Mouse (Mus musculus): ENCODE measurements around the gene Sycp2l. TPM values are rescaled to one million over a fixed set of nuclear protein-coding genes. Genes with fewer than 3 reads are reported as not detected.

Gene Sycp2l
- polyA plus RNA-seq, 1 experiment from 2014 or later, result not detected

GRCm38 (mm10) chr13:41212558-41213322, 98.6 kb downstream of the Sycp2l start:
- Histone ChIP-seq H3K9ac (ENCODE audit: low read length) (no peak overlapping the region), H3K27ac (ENCODE audit: low read length) (peak overlapping the region; percentile 42), H3K36me3 (ENCODE audit: control insufficient read depth, insufficient read depth, low read length) (no peaks in the 10 kb centered on the region), H3K9me3 (ENCODE audit: control insufficient read depth, low read length) (no peaks in the 10 kb centered on the region), H3K27me3 (ENCODE audit: control insufficient read depth, insufficient read depth, low read depth, low read length) (no peaks in the 10 kb centered on the region), H3K4me3 (ENCODE audit: low read length) (no peak overlapping the region), H3K4me2 (ENCODE audit: low read depth, low read length) (no peak overlapping the region), H3K4me1 (replicated peaks; ENCODE audit: control insufficient read depth, insufficient read depth, low read length) (peaks cover 12% of the 10 kb centered on the region)
- peak; percentile 31; the same call in 1 of the 2 replicates for ATAC-seq (ENCODE audit: low read depth)
- WGBS, result 31% methylated on average over 6 of the region's 6 CpGs

GRCm38 (mm10) chr13:41215669-41216068, 101.6 kb downstream of the Sycp2l start:
- Histone ChIP-seq H3K36me3 (ENCODE audit: control insufficient read depth, insufficient read depth, low read length) (no peaks in the 10 kb centered on the region), H3K4me1 (replicated peaks; ENCODE audit: control insufficient read depth, insufficient read depth, low read length) (peaks cover 12% of the 10 kb centered on the region), H3K27me3 (ENCODE audit: control insufficient read depth, insufficient read depth, low read depth, low read length) (no peaks in the 10 kb centered on the region), H3K27ac (ENCODE audit: low read length) (no peak overlapping the region), H3K9me3 (ENCODE audit: control insufficient read depth, low read length) (no peaks in the 10 kb centered on the region; the same call in 1 of the 2 replicates), H3K9ac (ENCODE audit: low read length) (no peak overlapping the region), H3K4me2 (ENCODE audit: low read depth, low read length) (no peak overlapping the region), H3K4me3 (ENCODE audit: low read length) (no peak overlapping the region)
- 70% methylated on average over 6 of the region's 6 CpGs for WGBS
- no peak for ATAC-seq (ENCODE audit: low read depth)

- H3K4me1 ChIP-seq (replicated peaks; ENCODE audit: control insufficient read depth, insufficient read depth, low read length), result peaks cover 12% of the 10 kb centered on the region
- H3K9ac ChIP-seq (ENCODE audit: low read length), result no peak overlapping the region
- 74% methylated on average over 3 of the region's 3 CpGs for WGBS
- no peak for ATAC-seq (ENCODE audit: low read depth)
- H3K4me3 ChIP-seq (ENCODE audit: low read length), result no peak overlapping the region
- H3K9me3 ChIP-seq (ENCODE audit: control insufficient read depth, low read length), result peaks cover 5% of the 10 kb centered on the region
- H3K27ac ChIP-seq (ENCODE audit: low read length), result no peak overlapping the region
- no peaks in the 10 kb centered on the region for H3K27me3 ChIP-seq (ENCODE audit: control insufficient read depth, insufficient read depth, low read depth, low read length)
- no peaks in the 10 kb centered on the region for H3K36me3 ChIP-seq (ENCODE audit: control insufficient read depth, insufficient read depth, low read length)
- H3K4me2 ChIP-seq (ENCODE audit: low read depth, low read length), result no peak overlapping the region
Observed at GRCm38 (mm10) chr13:41216236-41216635, 102.1 kb downstream of the Sycp2l start.

- H3K4me3 ChIP-seq (ENCODE audit: low read length), result no peak overlapping the region
Observed at GRCm38 (mm10) chr13:41219056-41219455, 104.9 kb downstream of the Sycp2l start.

GRCm38 (mm10) chr13:41219687-41220303, 105.7 kb downstream of the Sycp2l start:
- no peaks in the 10 kb centered on the region for H3K27me3 ChIP-seq (ENCODE audit: control insufficient read depth, insufficient read depth, low read depth, low read length)
- H3K4me2 ChIP-seq (ENCODE audit: low read depth, low read length), result peak overlapping the region; percentile 66
- no peaks in the 10 kb centered on the region for H3K4me1 ChIP-seq (replicated peaks; ENCODE audit: control insufficient read depth, insufficient read depth, low read length)
- peak overlapping the region; percentile 51; the same call in 1 of the 2 replicates for H3K9ac ChIP-seq (ENCODE audit: low read length)
- H3K9me3 ChIP-seq (ENCODE audit: control insufficient read depth, low read length), result peaks cover 5% of the 10 kb centered on the region
- H3K36me3 ChIP-seq (ENCODE audit: control insufficient read depth, insufficient read depth, low read length), result no peaks in the 10 kb centered on the region
- 2% methylated on average over 39 of the region's 39 CpGs for WGBS
- no peak overlapping the region for H3K27ac ChIP-seq (ENCODE audit: low read length)
- peak; percentile 78 for ATAC-seq (ENCODE audit: low read depth)
- H3K4me3 ChIP-seq (ENCODE audit: low read length), result peak overlapping the region; percentile 57

More at GRCm38 (mm10) chr13:41219056-41219455, 104.9 kb downstream of the Sycp2l start:
- no peaks in the 10 kb centered on the region for H3K27me3 ChIP-seq (ENCODE audit: control insufficient read depth, insufficient read depth, low read depth, low read length)
- H3K9ac ChIP-seq (ENCODE audit: low read length), result no peak overlapping the region
- H3K36me3 ChIP-seq (ENCODE audit: control insufficient read depth, insufficient read depth, low read length), result no peaks in the 10 kb centered on the region
- H3K9me3 ChIP-seq (ENCODE audit: control insufficient read depth, low read length), result peaks cover 5% of the 10 kb centered on the region
- no peak for ATAC-seq (ENCODE audit: low read depth)
- H3K4me2 ChIP-seq (ENCODE audit: low read depth, low read length), result no peak overlapping the region
- H3K27ac ChIP-seq (ENCODE audit: low read length), result no peak overlapping the region
- H3K4me1 ChIP-seq (replicated peaks; ENCODE audit: control insufficient read depth, insufficient read depth, low read length), result no peaks in the 10 kb centered on the region
- 8% methylated on average over 1 of the region's 1 CpGs for WGBS

GRCm38 (mm10) chr13:41220304-41220834, 106.3 kb downstream of the Sycp2l start, which contains the start of gene Elovl2:
TSS of gene Elovl2 (minus strand) at chr13:41220405.
- Histone ChIP-seq H3K9me3 (ENCODE audit: control insufficient read depth, low read length) (peaks cover 5% of the 10 kb centered on the region), H3K9ac (ENCODE audit: low read length) (peak within 1 kb of the TSS; percentile 51; the same call in 1 of the 2 replicates), H3K4me1 (replicated peaks; ENCODE audit: control insufficient read depth, insufficient read depth, low read length) (no peaks in the 10 kb centered on the region), H3K36me3 (ENCODE audit: control insufficient read depth, insufficient read depth, low read length) (no peaks in the 10 kb centered on the region), H3K4me2 (ENCODE audit: low read depth, low read length) (peak within 1 kb of the TSS; percentile 66), H3K4me3 (ENCODE audit: low read length) (peak within 1 kb of the TSS; percentile 57), H3K27me3 (ENCODE audit: control insufficient read depth, insufficient read depth, low read depth, low read length) (no peaks in the 10 kb centered on the region), H3K27ac (ENCODE audit: low read length) (no peak within 1 kb of the TSS)
- 2% methylated on average over 46 of the region's 77 CpGs for WGBS
- ATAC-seq (ENCODE audit: low read depth), result peak; percentile 96

Other genes with a start within 250 kb of the Sycp2l start
- gene Pak1ip1, start 113.3 kb upstream of the Sycp2l start, polyA plus RNA-seq (2015; fragmentation: Nextera tagmentation; extraction: Ambion mirVana), result 60.6 and 62.2 TPM in 2 replicates
- gene Tmem14c, start 98.0 kb upstream of the Sycp2l start, polyA plus RNA-seq (2015; fragmentation: Nextera tagmentation; extraction: Ambion mirVana), result 204 and 223 TPM in 2 replicates
- 2.4 and 2.5 TPM in 2 replicates for gene Mak, start 34.6 kb upstream of the Sycp2l start, polyA plus RNA-seq (2015; fragmentation: Nextera tagmentation; extraction: Ambion mirVana)
- not detected in 2 replicates for gene Gcm2, start 3.3 kb upstream of the Sycp2l start, polyA plus RNA-seq (2015; fragmentation: Nextera tagmentation; extraction: Ambion mirVana)
- 3.5 and 3.6 TPM in 2 replicates for gene Elovl2, start 106.1 kb downstream of the Sycp2l start, polyA plus RNA-seq (2015; fragmentation: Nextera tagmentation; extraction: Ambion mirVana)
- gene Smim13, start 135.5 kb downstream of the Sycp2l start, polyA plus RNA-seq (2015; fragmentation: Nextera tagmentation; extraction: Ambion mirVana), result 12.4 and 13.2 TPM in 2 replicates
- gene Gm17364, start 159.7 kb downstream of the Sycp2l start, polyA plus RNA-seq (2015; fragmentation: Nextera tagmentation; extraction: Ambion mirVana), result not detected in 2 replicates

All from lung, embryonic 16.5 days (tissue).